ENCODE assay signal across 8 mouse cellular contexts in genomic region chr5:122131076-122132051, GRCm38 (mm10). TPM values are rescaled to one million over a fixed set of nuclear protein-coding genes. Genes with fewer than 3 reads are reported as not detected.
DNase-seq lines count a peak whose midpoint lies in the region; ATAC-seq lines count a peak whose summit lies in the region.

No protein-coding gene starts in this region.

- 0 out of 2 replicates have a peak, but pooled peaks have one; percentile 14 for ATAC-seq in hindbrain, embryonic 12.5 days (ENCODE audit: low FRiP score)

- peaks cover 12% of the 10 kb centered on the region for H3K4me1 ChIP-seq in hindbrain, embryonic 12.5 days

- H3K4me3 ChIP-seq in hindbrain, embryonic 12.5 days = peak overlapping the region; percentile 30

- H3K9me3 ChIP-seq in hindbrain, embryonic 12.5 days (replicated peaks) = no peaks in the 10 kb centered on the region

- WGBS in hindbrain, embryonic 12.5 days = 10% methylated on average over 34 of the region's 34 CpGs

- H3K27ac ChIP-seq in hindbrain, embryonic 12.5 days = no peak overlapping the region

- H3K27me3 ChIP-seq in hindbrain, embryonic 12.5 days = peaks cover 13% of the 10 kb centered on the region

- DNase-seq in Muller cell, postnatal 12 days (ENCODE audit: inconsistent ontology term) = peak; percentile 81
- DNase-seq in cerebellum, postnatal 14 days = peak; percentile 87 to 92
- peak; percentile 53 to 75 for DNase-seq in frontal cortex, postnatal 14 days (ENCODE audit: low spot score in 2 of 2)
- DNase-seq in layer of hippocampus, postnatal 25 days (ENCODE audit: extremely low spot score in 1 of 2, low spot score in 1 of 2) = peak; percentile 83 to 97
- DNase-seq in lung, postnatal 25 days (ENCODE audit: low spot score) = peak; percentile 89
- DNase-seq in retina, adult 2 months (ENCODE audit: low read depth, low spot score) = peak; percentile 69
- DNase-seq in thymus, postnatal 25 days = peak; percentile 96

- H3K36me3 ChIP-seq in hindbrain, embryonic 12.5 days = no peaks in the 10 kb centered on the region

- peak overlapping the region; percentile 61 for H3K4me2 ChIP-seq in hindbrain, embryonic 12.5 days (replicated peaks)

- H3K9ac ChIP-seq in hindbrain, embryonic 12.5 days = peak overlapping the region; percentile 33; the same call in 1 of the 2 replicates

RNA-seq across cellular contexts. Expression of gene Ccdc63, which starts 9.3 kb away (rescaled TPM):
- polyA plus RNA-seq in hindbrain, embryonic 12.5 days (2016; fragmentation: Nextera tagmentation; extraction: Ambion mirVana) = not detected in 2 replicates
- under 1 TPM; 0.74 to 0.94 TPM for total RNA-seq in layer of hippocampus, postnatal 25 days (2021)

RNA-seq across cellular contexts. Expression of gene Ppp1cc, which starts 26.7 kb away (rescaled TPM):
- polyA plus RNA-seq in hindbrain, embryonic 12.5 days (2016; fragmentation: Nextera tagmentation; extraction: Ambion mirVana) = 286 and 293 TPM in 2 replicates
- total RNA-seq in layer of hippocampus, postnatal 25 days (2021) = 100 to 1,000 TPM; 208 to 211 TPM

RNA-seq across cellular contexts. Expression of gene Myl2, which starts 30.6 kb away (rescaled TPM):
- polyA plus RNA-seq in hindbrain, embryonic 12.5 days (2016; fragmentation: Nextera tagmentation; extraction: Ambion mirVana) = 2.5 and 3.0 TPM in 2 replicates
- under 1 TPM in 1 of 2 experiments, not detected in 1; 0.91 TPM for total RNA-seq in layer of hippocampus, postnatal 25 days (2021)
